Mouse (Mus musculus): Measurements from ENCODE around the gene Hba-x.

DNA sequence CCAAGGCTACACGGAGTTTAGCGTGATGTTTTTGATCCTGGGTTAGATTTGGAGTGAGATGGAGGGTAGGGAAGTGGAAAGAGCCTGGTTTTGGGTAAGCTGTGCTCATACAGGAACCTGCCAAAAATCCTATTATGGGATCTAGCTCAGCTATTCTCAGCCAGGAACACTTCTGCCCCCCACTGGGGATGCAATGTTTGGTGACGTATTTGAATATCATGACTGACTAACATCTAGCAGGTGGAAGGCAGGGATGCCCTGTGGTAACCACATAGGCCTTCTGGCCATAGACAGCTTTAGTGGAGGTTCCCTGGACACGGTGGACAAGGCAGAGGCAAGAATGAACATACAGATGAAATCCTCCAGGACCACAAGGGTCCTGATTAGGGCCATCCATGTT lies 46.0 kb upstream of the Hba-x start:
- TF ChIP-seq CTCF (IDR thresholded peaks at IDR 0.05; ENCODE audit: borderline replicate concordance, control insufficient read depth, extremely low read depth, insufficient read depth, low read length, poor library complexity) (no peak), POLR2A (IDR thresholded peaks at IDR 0.05; ENCODE audit: control insufficient read depth, extremely low read depth, insufficient read depth, low read length, poor library complexity) (no peak)
